Mouse (Mus musculus) bone marrow, adult 2 months (tissue): ENCODE measurements around the gene Senp2.

Experiments used
- CTCF ChIP-seq: fragments of 200-500 bp; IDR thresholded peaks from 2 replicates; pipeline ENCODE4 v1.5.1; 2011; ENCODE audit warnings: low read length, control low read depth; ENCODE audit not compliant: control insufficient read depth, insufficient read depth
- POLR2A ChIP-seq: fragments of 200-500 bp; IDR thresholded peaks from 2 replicates; pipeline ENCODE4 v1.6.1; 2011; ENCODE audit warnings: low read depth, mild to moderate bottlenecking, control low read depth, low read length, borderline replicate concordance; ENCODE audit not compliant: control insufficient read depth

- TF ChIP-seq CTCF (no peak), POLR2A (no peak)
Measured at GRCm38 (mm10) chr16:22061555-22062160, 52.4 kb downstream of the Senp2 start.
